Mouse (Mus musculus): Measurements from ENCODE around the gene Trim71. TPM values are rescaled to one million over a fixed set of nuclear protein-coding genes. Genes with fewer than 3 reads are reported as not detected.

Trim71 gene
- polyA plus RNA-seq, 1 experiment: 0.78 TPM

DNA sequence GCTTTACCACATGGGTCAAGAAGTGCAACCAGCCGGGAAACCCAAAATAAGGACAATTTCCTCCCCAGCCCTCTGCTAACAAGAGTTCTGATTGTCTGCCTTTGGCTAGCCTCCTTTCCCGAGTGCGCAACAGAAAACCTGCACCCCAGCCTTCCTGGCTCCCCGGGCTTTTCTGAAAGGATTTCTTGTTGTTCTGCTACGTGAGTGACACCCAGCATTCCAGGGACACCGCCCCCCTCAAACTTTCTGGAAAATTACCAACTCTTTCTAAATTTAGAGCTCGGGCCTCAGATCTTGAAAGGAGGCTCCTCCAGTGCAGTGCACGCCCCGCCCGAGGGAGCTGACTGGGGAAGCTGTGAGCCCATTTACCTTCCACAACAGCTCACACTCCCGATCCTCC is 48.8 kb downstream of the Trim71 start, which contains the start of gene C130032M10Rik:
Gene C130032M10Rik (plus strand): TSS at position 334 of the 400 bp plus-strand sequence.
- Histone ChIP-seq H3K27ac (ENCODE audit: control insufficient read depth, insufficient read depth, low read depth, low read length) (no peak within 1 kb of the TSS), H3K27me3 (ENCODE audit: control insufficient read depth, insufficient read depth, low read length) (no peaks in the 10 kb centered on the region), H3K4me3 (ENCODE audit: control insufficient read depth, low read depth, low read length) (no peak within 1 kb of the TSS), H3K4me1 (ENCODE audit: control insufficient read depth, insufficient read depth, low read length) (no peaks in the 10 kb centered on the region), H3K36me3 (ENCODE audit: control insufficient read depth, insufficient read depth, low read length) (no peaks in the 10 kb centered on the region)
- TF ChIP-seq POLR2A (IDR thresholded peaks at IDR 0.05; ENCODE audit: control insufficient read depth, low read depth, low read length) (no peak), CTCF (IDR thresholded peaks at IDR 0.05; ENCODE audit: control insufficient read depth, insufficient read depth, insufficient replicate concordance, low read depth, low read length) (no peak)

DNA sequence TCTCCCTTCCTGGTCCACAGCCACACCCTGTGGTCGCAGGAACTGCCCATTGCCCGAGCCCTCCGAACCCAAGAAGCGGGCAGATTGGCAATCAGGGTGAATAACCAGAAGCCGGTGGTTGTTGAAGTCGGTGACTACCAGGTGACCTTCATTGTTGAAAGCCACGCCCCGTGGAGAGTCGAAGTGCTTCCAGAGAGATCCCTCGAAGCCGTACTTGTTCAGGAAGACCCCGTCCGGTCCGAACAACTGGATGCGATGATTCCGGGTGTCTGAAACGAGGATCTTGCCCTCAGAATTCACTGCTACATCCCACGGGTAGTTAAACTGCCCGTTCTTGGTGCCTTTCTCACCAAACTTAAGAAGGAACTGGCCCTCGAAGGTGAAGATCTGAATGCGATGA is 51.3 kb downstream of the Trim71 start:
- no peak for TF ChIP-seq CTCF (IDR thresholded peaks at IDR 0.05; ENCODE audit: control insufficient read depth, insufficient read depth, insufficient replicate concordance, low read depth, low read length)
- TF ChIP-seq POLR2A (IDR thresholded peaks at IDR 0.05; ENCODE audit: control insufficient read depth, low read depth, low read length): no peak
- no peak overlapping the region for H3K4me3 ChIP-seq (ENCODE audit: control insufficient read depth, low read depth, low read length)
- no peaks in the 10 kb centered on the region for H3K4me1 ChIP-seq (ENCODE audit: control insufficient read depth, insufficient read depth, low read length)
- H3K36me3 ChIP-seq (ENCODE audit: control insufficient read depth, insufficient read depth, low read length): no peaks in the 10 kb centered on the region
- no peak overlapping the region for H3K27ac ChIP-seq (ENCODE audit: control insufficient read depth, insufficient read depth, low read depth, low read length)
- no peaks in the 10 kb centered on the region for H3K27me3 ChIP-seq (ENCODE audit: control insufficient read depth, insufficient read depth, low read length)

DNA sequence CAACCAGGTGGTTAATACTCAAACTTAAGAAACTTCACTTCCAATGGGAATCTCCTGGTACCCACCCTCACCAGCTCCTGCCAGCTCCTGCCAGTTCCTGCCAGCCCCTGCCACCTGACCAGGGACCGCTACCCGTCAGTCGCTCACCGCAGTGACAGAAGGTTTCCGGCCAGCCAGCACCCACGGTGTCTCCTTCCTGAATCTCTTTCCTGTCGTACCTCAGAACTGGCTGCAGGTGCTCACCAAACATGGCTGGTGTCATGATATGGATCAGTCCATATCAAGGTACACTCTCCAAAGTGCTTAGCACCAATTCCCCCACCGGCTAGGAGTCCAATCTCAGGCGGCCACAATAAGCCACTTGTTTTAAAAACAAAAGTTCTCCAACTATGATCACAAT is 54.4 kb downstream of the Trim71 start:
- TF ChIP-seq POLR2A (IDR thresholded peaks at IDR 0.05; ENCODE audit: control insufficient read depth, low read depth, low read length): no peak
- no peak for TF ChIP-seq CTCF (IDR thresholded peaks at IDR 0.05; ENCODE audit: control insufficient read depth, insufficient read depth, insufficient replicate concordance, low read depth, low read length)
- Histone ChIP-seq H3K27me3 (ENCODE audit: control insufficient read depth, insufficient read depth, low read length) (no peaks in the 10 kb centered on the region), H3K36me3 (ENCODE audit: control insufficient read depth, insufficient read depth, low read length) (no peaks in the 10 kb centered on the region), H3K4me1 (ENCODE audit: control insufficient read depth, insufficient read depth, low read length) (no peaks in the 10 kb centered on the region), H3K27ac (ENCODE audit: control insufficient read depth, insufficient read depth, low read depth, low read length) (no peak overlapping the region), H3K4me3 (ENCODE audit: control insufficient read depth, low read depth, low read length) (no peak overlapping the region)

DNA sequence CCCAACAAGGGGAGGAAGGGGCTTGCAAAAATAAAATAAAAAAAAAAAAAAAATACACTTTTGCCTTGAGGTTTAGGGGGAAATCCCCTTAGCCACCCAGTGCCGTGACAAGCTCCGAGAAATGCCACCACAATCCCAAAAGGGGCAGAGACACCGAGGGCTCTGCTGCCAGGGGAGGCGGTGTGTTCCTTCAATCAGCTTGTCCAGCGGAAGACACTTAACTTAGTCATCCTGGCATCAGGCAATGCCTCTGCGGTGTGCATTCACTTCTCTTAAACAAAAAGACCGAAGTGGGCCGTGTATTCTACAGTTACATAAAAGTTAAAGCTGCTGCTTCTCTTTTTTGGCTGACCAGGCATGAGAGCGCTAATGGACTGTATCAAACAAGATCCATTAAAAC is 56.7 kb downstream of the Trim71 start:
- Histone ChIP-seq H3K27ac (ENCODE audit: control insufficient read depth, insufficient read depth, low read depth, low read length) (no peak overlapping the region), H3K36me3 (ENCODE audit: control insufficient read depth, insufficient read depth, low read length) (no peaks in the 10 kb centered on the region)

DNA sequence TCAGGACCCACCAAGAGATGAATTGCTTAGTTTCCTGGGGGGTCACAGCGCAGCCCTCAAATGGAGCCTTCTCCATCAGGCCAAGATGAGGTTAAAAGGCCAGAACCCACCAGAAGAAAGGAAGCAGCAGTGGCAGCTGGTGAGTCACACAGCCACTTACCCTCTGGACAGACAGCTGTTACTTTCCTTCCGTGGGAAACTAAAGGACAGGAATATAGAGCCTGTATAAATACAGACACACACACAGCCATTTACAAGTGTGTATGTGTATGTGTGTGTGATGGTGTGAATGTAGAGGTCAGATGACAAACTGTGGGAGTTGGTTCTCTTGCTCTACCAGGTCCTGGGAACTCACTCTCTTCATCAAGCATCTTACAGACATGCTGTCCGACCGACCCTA is 57.6 kb downstream of the Trim71 start:
- TF ChIP-seq CTCF (IDR thresholded peaks at IDR 0.05; ENCODE audit: control insufficient read depth, insufficient read depth, insufficient replicate concordance, low read depth, low read length) (no peak), POLR2A (IDR thresholded peaks at IDR 0.05; ENCODE audit: control insufficient read depth, low read depth, low read length) (no peak)
- Histone ChIP-seq H3K4me1 (ENCODE audit: control insufficient read depth, insufficient read depth, low read length) (no peaks in the 10 kb centered on the region), H3K27me3 (ENCODE audit: control insufficient read depth, insufficient read depth, low read length) (no peaks in the 10 kb centered on the region), H3K4me3 (ENCODE audit: control insufficient read depth, low read depth, low read length) (no peak overlapping the region), H3K36me3 (ENCODE audit: control insufficient read depth, insufficient read depth, low read length) (no peaks in the 10 kb centered on the region), H3K27ac (ENCODE audit: control insufficient read depth, insufficient read depth, low read depth, low read length) (no peak overlapping the region)

More for the DNA sequence above, 56.7 kb downstream of the Trim71 start:
- Histone ChIP-seq H3K27me3 (ENCODE audit: control insufficient read depth, insufficient read depth, low read length) (no peaks in the 10 kb centered on the region), H3K4me3 (ENCODE audit: control insufficient read depth, low read depth, low read length) (no peak overlapping the region), H3K4me1 (ENCODE audit: control insufficient read depth, insufficient read depth, low read length) (no peaks in the 10 kb centered on the region)
- TF ChIP-seq POLR2A (IDR thresholded peaks at IDR 0.05; ENCODE audit: control insufficient read depth, low read depth, low read length): no peak
- TF ChIP-seq CTCF (IDR thresholded peaks at IDR 0.05; ENCODE audit: control insufficient read depth, insufficient read depth, insufficient replicate concordance, low read depth, low read length): no peak

DNA sequence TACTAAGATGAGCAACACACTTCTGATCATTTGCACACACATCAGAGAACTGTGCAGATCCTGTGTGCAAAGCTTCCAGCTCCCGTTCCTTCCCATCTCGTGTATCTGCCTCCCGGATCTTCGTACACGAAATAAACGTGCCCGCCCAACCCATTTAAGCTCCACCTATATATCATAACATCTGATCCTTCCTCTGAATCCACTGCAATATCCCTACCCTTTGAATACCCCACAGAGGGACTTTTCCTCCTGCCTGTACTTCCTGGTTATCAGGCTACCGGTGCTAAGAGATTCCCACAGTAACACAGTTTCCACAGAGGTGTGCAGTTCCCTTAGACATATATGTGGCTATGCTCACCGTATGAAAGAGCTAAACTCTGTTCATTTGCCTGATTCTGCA is 59.4 kb downstream of the Trim71 start, which contains the start of gene Ccr4:
Gene Ccr4 (minus strand): TSS at position 101 of the 400 bp plus-strand sequence.
- H3K27ac ChIP-seq (ENCODE audit: control insufficient read depth, insufficient read depth, low read depth, low read length): no peak within 1 kb of the TSS
- H3K4me3 ChIP-seq (ENCODE audit: control insufficient read depth, low read depth, low read length): no peak within 1 kb of the TSS
- TF ChIP-seq CTCF (IDR thresholded peaks at IDR 0.05; ENCODE audit: control insufficient read depth, insufficient read depth, insufficient replicate concordance, low read depth, low read length): no peak
- TF ChIP-seq POLR2A (IDR thresholded peaks at IDR 0.05; ENCODE audit: control insufficient read depth, low read depth, low read length): no peak
- peaks cover 5% of the 10 kb centered on the region for H3K4me1 ChIP-seq (ENCODE audit: control insufficient read depth, insufficient read depth, low read length)
- no peaks in the 10 kb centered on the region for H3K27me3 ChIP-seq (ENCODE audit: control insufficient read depth, insufficient read depth, low read length)
- H3K36me3 ChIP-seq (ENCODE audit: control insufficient read depth, insufficient read depth, low read length): no peaks in the 10 kb centered on the region

DNA sequence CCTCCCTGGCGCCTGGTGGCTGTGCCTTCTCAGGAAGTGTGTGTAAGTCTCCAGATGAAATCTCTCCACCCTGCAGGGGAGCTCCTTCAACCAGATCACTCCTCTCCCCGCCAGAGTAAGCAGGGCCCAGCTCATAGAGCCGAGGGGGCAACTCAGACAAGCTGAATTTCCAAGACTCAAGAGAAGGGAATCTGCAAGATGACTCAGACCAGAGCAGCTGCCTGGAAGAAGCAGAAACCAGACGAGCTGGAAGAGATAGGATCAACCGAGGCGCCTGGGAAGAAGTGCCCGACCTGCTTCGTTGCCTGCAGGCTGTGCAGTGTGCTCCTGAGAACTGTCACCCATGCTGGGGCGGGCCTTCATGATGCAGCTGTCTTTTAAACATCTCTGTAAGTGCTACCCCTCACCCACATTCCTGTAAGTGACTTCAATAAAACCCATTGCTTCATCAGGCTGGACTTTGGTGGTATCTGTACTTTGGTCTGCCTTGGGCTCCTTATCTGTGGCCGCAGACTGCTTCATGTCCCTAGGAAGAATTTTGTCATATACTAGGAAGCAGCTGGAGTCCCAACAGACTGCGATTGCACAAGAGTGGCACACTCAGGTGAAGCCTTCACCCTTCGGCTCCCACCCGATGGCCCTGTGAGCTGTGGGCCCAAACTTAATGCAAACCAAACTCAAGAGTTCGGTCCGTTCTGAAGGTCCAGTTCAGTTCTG is 61.3 kb downstream of the Trim71 start:
- Histone ChIP-seq H3K27ac (ENCODE audit: control insufficient read depth, insufficient read depth, low read depth, low read length) (no peak overlapping the region), H3K4me3 (ENCODE audit: control insufficient read depth, low read depth, low read length) (no peak overlapping the region), H3K36me3 (ENCODE audit: control insufficient read depth, insufficient read depth, low read length) (no peaks in the 10 kb centered on the region), H3K27me3 (ENCODE audit: control insufficient read depth, insufficient read depth, low read length) (no peaks in the 10 kb centered on the region), H3K4me1 (ENCODE audit: control insufficient read depth, insufficient read depth, low read length) (peaks cover 14% of the 10 kb centered on the region)
- TF ChIP-seq CTCF (IDR thresholded peaks at IDR 0.05; ENCODE audit: control insufficient read depth, insufficient read depth, insufficient replicate concordance, low read depth, low read length): no peak
- no peak for TF ChIP-seq POLR2A (IDR thresholded peaks at IDR 0.05; ENCODE audit: control insufficient read depth, low read depth, low read length)
